Mouse (Mus musculus): ENCODE data around the gene Dpf2. TPM values are rescaled to one million over a fixed set of nuclear protein-coding genes. Genes with fewer than 3 reads are reported as not detected.
A peak's percentile ranks its signal among the peaks of the same experiment; 100 is the strongest.

Dpf2 gene
- polyA plus RNA-seq, 1 experiment from 2014 or later, result 177 TPM

- no peak for ATAC-seq (ENCODE audit: low FRiP score)
Observed at GRCm38 (mm10) chr19:5872528-5872927, 40.3 kb downstream of the Dpf2 start.

DNA sequence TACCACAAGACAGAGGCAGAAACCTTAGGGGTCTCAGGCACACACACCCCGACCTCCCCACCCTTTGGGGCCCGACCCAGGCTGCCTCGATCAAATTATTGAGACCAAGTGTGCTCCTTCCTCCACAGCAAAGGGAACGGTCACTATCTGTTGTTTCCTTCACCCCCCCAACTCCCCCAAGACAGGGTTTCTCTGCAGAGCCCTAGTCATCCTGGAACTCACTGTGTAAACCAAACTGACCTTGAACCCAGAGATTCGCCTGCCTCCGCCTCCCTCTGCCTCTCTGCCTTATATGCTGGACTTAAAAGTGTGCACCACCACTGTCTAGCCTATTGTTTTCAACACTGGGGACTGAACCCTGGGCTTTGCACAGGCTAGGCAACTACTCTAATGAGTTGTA, 41.1 kb downstream of the Dpf2 start:
- peak overlapping the region; percentile 54 for H3K9ac ChIP-seq
- ATAC-seq (ENCODE audit: low FRiP score), result no peak
- WGBS, result 48% methylated on average over 6 of the region's 6 CpGs
- peaks cover 32% of the 10 kb centered on the region for H3K4me1 ChIP-seq
- peak overlapping the region; percentile 35 for H3K4me2 ChIP-seq (replicated peaks)
- no peak overlapping the region for H3K4me3 ChIP-seq
- no peaks in the 10 kb centered on the region for H3K27me3 ChIP-seq
- peaks cover 32% of the 10 kb centered on the region for H3K36me3 ChIP-seq
- peak overlapping the region; percentile 60 for H3K27ac ChIP-seq
- no peaks in the 10 kb centered on the region for H3K9me3 ChIP-seq (replicated peaks)

More at GRCm38 (mm10) chr19:5872528-5872927, 40.3 kb downstream of the Dpf2 start:
- H3K4me2 ChIP-seq (replicated peaks), result no peak overlapping the region; the same call in 1 of the 2 replicates
- no peaks in the 10 kb centered on the region for H3K9me3 ChIP-seq (replicated peaks)
- peak overlapping the region; percentile 15; the same call in 1 of the 2 replicates for H3K9ac ChIP-seq
- H3K27ac ChIP-seq, result no peak overlapping the region
- H3K4me1 ChIP-seq, result peaks cover 32% of the 10 kb centered on the region
- 91% methylated on average over 4 of the region's 4 CpGs for WGBS
- peaks cover 24% of the 10 kb centered on the region for H3K36me3 ChIP-seq
- no peak overlapping the region for H3K4me3 ChIP-seq
- H3K27me3 ChIP-seq, result no peaks in the 10 kb centered on the region

DNA sequence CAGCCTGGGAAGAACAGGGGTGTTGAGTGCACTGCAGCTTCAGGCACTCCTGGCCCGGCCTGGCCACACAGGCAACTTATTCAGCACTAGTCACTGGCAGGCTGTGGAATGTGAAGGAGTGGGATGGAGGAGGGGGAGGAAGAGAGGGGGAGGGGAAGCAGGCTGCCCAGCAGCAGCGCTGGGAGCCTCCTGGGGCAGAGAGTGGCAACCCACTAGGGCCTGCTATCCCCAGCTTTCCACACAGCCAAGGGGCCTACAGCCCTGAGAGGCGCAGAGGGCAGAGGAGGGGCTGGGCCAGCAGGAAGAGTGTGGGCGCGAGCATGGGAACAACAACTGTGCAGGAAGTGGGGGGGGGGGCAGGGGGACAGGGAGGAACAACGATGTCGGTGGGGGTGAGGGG, 41.5 kb downstream of the Dpf2 start:
- Histone ChIP-seq H3K27ac (peak overlapping the region; percentile 60), H3K36me3 (peaks cover 33% of the 10 kb centered on the region), H3K9ac (peak overlapping the region; percentile 54), H3K4me3 (no peak overlapping the region), H3K27me3 (no peaks in the 10 kb centered on the region), H3K4me2 (replicated peaks) (peak overlapping the region; percentile 35), H3K9me3 (replicated peaks) (no peaks in the 10 kb centered on the region), H3K4me1 (peaks cover 32% of the 10 kb centered on the region)
- ATAC-seq (ENCODE audit: low FRiP score), result 0 out of 2 replicates have a peak, but pooled peaks have one; percentile 30
- 7% methylated on average over 7 of the region's 7 CpGs for WGBS

DNA sequence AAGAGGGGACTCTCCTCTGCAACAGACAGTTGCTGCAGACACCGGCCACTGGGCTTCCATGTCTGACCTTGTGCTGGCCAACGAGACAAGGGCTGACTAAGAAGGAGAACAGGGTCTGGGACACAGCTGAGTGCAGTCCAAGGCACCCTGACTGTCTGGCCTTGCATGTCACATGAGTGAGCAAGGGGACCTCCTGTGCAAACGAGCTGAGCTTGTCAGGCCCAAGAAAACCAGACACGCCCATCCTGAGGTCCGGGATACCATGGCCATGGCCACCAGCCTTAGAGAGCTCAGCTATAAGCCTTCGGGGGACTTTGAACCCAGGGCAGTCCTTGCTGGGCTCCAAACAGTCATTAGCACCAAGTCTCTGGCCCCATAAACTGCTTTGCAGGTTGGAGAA, 44.7 kb downstream of the Dpf2 start:
- peaks cover 63% of the 10 kb centered on the region for H3K36me3 ChIP-seq
- H3K4me3 ChIP-seq, result no peak overlapping the region
- H3K9ac ChIP-seq, result no peak overlapping the region
- no peak for ATAC-seq (ENCODE audit: low FRiP score)
- 83% methylated on average over 6 of the region's 6 CpGs for WGBS
- no peak overlapping the region for H3K27ac ChIP-seq
- H3K9me3 ChIP-seq (replicated peaks), result no peaks in the 10 kb centered on the region
- H3K4me1 ChIP-seq, result peaks cover 15% of the 10 kb centered on the region
- H3K27me3 ChIP-seq, result no peaks in the 10 kb centered on the region
- H3K4me2 ChIP-seq (replicated peaks), result no peak overlapping the region

- no peaks in the 10 kb centered on the region for H3K4me1 ChIP-seq
- no peak overlapping the region for H3K4me3 ChIP-seq
- WGBS, result 94% methylated on average over 20 of the region's 20 CpGs
- ATAC-seq (ENCODE audit: low FRiP score), result no peak
- no peaks in the 10 kb centered on the region for H3K27me3 ChIP-seq
- H3K9me3 ChIP-seq (replicated peaks), result no peaks in the 10 kb centered on the region
- H3K4me2 ChIP-seq (replicated peaks), result no peak overlapping the region
- H3K27ac ChIP-seq, result no peak overlapping the region
- H3K36me3 ChIP-seq, result peaks cover 90% of the 10 kb centered on the region
- no peak overlapping the region for H3K9ac ChIP-seq
Observed at GRCm38 (mm10) chr19:5864710-5865398, 48.0 kb downstream of the Dpf2 start.

DNA sequence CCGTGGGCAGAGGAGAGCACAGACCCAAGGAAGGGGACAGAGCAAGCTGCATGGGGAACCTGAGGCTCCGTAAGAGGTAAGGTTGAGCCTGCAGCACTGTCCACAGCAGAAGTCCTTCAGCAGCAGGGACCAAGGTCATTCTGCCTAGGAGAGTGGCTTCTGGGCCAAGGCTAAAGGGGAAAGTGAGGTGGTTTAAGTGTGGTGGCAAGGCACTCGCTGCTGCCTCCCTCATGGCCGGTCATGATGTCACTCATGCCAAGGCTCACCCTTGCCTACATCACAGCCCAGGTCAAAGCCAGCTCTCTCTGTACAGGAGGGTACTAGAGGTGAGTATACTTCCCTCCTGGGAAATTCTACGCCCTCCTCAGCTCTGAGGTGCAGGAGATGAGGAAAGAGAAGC, 49.0 kb downstream of the Dpf2 start:
- WGBS, result 94% methylated on average over 5 of the region's 5 CpGs
- no peaks in the 10 kb centered on the region for H3K4me1 ChIP-seq
- no peaks in the 10 kb centered on the region for H3K9me3 ChIP-seq (replicated peaks)
- H3K4me2 ChIP-seq (replicated peaks), result no peak overlapping the region
- H3K27ac ChIP-seq, result no peak overlapping the region
- ATAC-seq (ENCODE audit: low FRiP score), result no peak
- H3K9ac ChIP-seq, result no peak overlapping the region
- no peaks in the 10 kb centered on the region for H3K27me3 ChIP-seq
- H3K36me3 ChIP-seq, result peaks cover 93% of the 10 kb centered on the region
- no peak overlapping the region for H3K4me3 ChIP-seq

- Histone ChIP-seq H3K4me1 (no peaks in the 10 kb centered on the region), H3K27ac (no peak overlapping the region), H3K27me3 (no peaks in the 10 kb centered on the region), H3K4me3 (no peak overlapping the region), H3K9ac (no peak overlapping the region), H3K9me3 (replicated peaks) (no peaks in the 10 kb centered on the region), H3K36me3 (peaks cover 91% of the 10 kb centered on the region), H3K4me2 (replicated peaks) (no peak overlapping the region)
- no peak for ATAC-seq (ENCODE audit: low FRiP score)
- WGBS, result 95% methylated on average over 14 of the region's 14 CpGs
Observed at GRCm38 (mm10) chr19:5862335-5863085, 50.3 kb downstream of the Dpf2 start.

GRCm38 (mm10) chr19:5856604-5857003, 56.2 kb downstream of the Dpf2 start:
- WGBS, result 86% methylated on average over 9 of the region's 9 CpGs
- no peak overlapping the region for H3K9ac ChIP-seq
- H3K4me2 ChIP-seq (replicated peaks), result no peak overlapping the region
- ATAC-seq (ENCODE audit: low FRiP score), result no peak
- no peaks in the 10 kb centered on the region for H3K27me3 ChIP-seq
- H3K27ac ChIP-seq, result no peak overlapping the region
- H3K36me3 ChIP-seq, result peaks cover 74% of the 10 kb centered on the region
- H3K9me3 ChIP-seq (replicated peaks), result no peaks in the 10 kb centered on the region
- no peak overlapping the region for H3K4me3 ChIP-seq
- peaks cover under 1% of the 10 kb centered on the region; the same call in 1 of the 2 replicates for H3K4me1 ChIP-seq

DNA sequence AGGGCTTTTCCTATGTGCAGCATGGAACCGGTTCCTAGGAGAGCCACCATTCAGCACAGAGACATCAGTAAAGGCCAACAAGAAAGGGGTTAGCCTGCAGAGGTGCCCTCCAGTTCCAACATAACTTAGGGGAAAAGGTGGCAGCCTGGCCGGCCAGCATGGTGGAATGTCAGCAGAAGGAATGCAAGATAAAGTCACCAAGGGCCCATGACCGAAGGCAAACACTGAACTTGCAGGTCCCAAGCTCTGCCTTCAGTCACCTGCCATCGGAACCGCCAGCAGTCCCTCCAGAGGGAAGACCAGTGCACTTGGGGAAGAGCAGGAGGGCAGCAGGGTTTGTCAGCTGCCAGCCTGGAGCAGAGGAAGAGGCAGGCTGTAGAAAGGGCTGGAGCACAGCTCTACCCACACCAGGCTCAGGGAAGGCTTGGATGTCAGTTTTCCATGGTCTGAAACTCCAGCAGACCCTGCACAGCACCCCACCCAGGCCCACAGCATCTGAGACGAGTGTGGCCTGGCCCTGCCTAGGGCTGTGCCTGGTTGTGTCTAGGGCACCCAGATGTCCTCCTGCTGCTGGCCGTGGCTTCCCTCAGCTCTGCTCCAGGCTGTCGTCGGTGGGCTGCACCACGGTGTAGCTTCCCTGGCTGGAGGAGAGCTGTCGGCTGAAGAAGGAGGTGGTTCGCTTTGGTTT, 60.6 kb downstream of the Dpf2 start:
- Histone ChIP-seq H3K4me2 (replicated peaks) (no peak overlapping the region), H3K27ac (no peak overlapping the region), H3K4me1 (peaks cover 37% of the 10 kb centered on the region), H3K4me3 (no peak overlapping the region), H3K9me3 (replicated peaks) (no peaks in the 10 kb centered on the region), H3K27me3 (no peaks in the 10 kb centered on the region), H3K9ac (0 out of 2 replicates have a peak overlapping the region, but pooled peaks have one; percentile 8), H3K36me3 (peaks cover 38% of the 10 kb centered on the region)
- no peak for ATAC-seq (ENCODE audit: low FRiP score)
- 88% methylated on average over 12 of the region's 12 CpGs for WGBS

DNA sequence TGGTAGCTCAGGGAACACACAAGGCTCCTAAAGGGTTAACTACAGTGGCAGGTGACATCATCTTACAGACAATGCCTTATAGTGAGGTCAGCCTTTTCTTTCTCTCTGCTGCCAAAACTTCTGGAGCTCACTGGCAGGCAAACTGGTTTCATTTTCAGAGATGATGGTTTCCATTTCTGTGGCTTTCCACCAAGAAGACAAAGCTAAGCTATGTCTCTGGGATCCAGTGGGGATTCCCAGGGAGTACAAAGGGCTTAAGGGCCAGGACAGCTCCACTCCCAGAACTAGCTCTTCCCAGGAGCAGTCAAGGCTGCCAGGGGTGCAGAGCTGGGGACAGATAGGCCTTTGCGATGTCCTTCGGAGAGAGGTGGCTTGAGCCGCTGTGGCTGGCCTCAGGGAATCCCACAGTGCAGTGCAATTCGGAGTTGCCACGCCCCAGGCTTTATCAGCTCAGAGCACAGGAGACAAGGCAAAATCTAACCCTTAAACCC, 61.3 kb downstream of the Dpf2 start:
- no peak overlapping the region for H3K4me3 ChIP-seq
- H3K4me1 ChIP-seq, result peaks cover 43% of the 10 kb centered on the region
- H3K4me2 ChIP-seq (replicated peaks), result no peak overlapping the region
- 0 out of 2 replicates have a peak overlapping the region, but pooled peaks have one; percentile 8 for H3K9ac ChIP-seq
- 81% methylated on average over 5 of the region's 5 CpGs for WGBS
- H3K27ac ChIP-seq, result no peak overlapping the region
- H3K36me3 ChIP-seq, result peaks cover 37% of the 10 kb centered on the region
- no peak for ATAC-seq (ENCODE audit: low FRiP score)
- no peaks in the 10 kb centered on the region for H3K9me3 ChIP-seq (replicated peaks)
- no peaks in the 10 kb centered on the region for H3K27me3 ChIP-seq

DNA sequence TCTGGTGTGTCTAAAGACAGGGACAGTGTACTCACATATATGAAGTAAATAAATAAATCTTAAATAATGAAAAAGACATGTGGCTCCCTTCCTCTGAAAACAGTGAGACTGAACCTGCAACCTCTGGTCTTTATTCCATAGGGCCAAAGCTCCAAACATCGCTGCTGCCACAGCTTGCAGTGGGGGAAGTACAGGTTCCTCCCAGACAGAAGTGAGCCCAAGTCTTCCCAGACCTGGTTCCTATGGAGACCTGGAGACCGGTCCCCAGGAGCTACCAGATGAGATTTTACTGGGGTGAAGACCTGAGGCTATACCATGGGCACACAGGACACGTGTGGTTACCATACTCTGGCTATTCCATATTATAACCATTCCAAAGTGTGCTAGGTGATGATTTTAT, 62.0 kb downstream of the Dpf2 start:
- no peak for ATAC-seq (ENCODE audit: low FRiP score)
- Histone ChIP-seq H3K4me3 (no peak overlapping the region), H3K4me1 (peaks cover 43% of the 10 kb centered on the region), H3K27ac (no peak overlapping the region), H3K9ac (no peak overlapping the region), H3K9me3 (replicated peaks) (no peaks in the 10 kb centered on the region), H3K4me2 (replicated peaks) (no peak overlapping the region), H3K27me3 (no peaks in the 10 kb centered on the region), H3K36me3 (peaks cover 31% of the 10 kb centered on the region)
- 90% methylated on average over 3 of the region's 3 CpGs for WGBS
